Mouse (Mus musculus) frontal cortex, postnatal 25 days (tissue): Measurements from ENCODE around the gene Olfr1107.

ENCODE experiments used
- DNase-seq, 2 experiments: peaks; one replicate each; pipeline ENCODE4 v3.0.0; 2022; ENCODE audit warnings: low spot score in 2 of 2

Olfr1107 gene

GRCm38 (mm10) chr2:87075717-87076116 is at the start of gene Olfr1107:
TSS of gene Olfr1107 (minus strand) at chr2:87075817.
- no peak for DNase-seq

GRCm38 (mm10) chr2:87114467-87114866 is 38.9 kb upstream of the Olfr1107 start, which contains the start of gene Olfr259:
TSS of gene Olfr259 (minus strand) at chr2:87114567.
- DNase-seq = no peak

- DNase-seq = no peak
These were observed 20.3 kb upstream of the Olfr1107 start, which contains the start of gene Olfr1109 for GRCm38 (mm10) chr2:87095908-87096307. TSS of gene Olfr1109 (minus strand) at chr2:87096008.

GRCm38 (mm10) chr2:87052173-87052572 is 23.4 kb downstream of the Olfr1107 start, which contains the start of gene Olfr1106:
TSS of gene Olfr1106 (minus strand) at chr2:87052273.
- no peak for DNase-seq

DNA sequence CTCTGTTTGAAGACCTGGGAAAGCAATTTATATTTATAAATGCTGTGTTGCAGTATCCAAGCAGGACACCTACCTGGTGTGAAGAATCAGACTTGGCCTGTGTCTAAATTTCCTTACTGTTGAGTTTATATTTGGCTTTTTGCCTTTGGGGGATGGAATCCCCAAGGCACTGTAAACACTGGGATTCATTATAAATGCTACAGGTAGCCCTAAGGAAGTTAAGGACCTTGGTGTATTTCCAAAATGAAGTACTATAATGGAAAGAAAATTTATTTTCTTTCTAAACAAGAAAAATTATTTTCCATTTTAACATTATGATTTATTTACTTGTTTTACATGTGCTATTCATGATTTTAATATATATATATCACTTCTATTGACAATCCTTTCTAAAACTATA is 39.2 kb downstream of the Olfr1107 start, which contains the start of gene Olfr1105:
TSS of gene Olfr1105 (minus strand) at position 101 of the 400 bp plus-strand sequence.
- DNase-seq = no peak

GRCm38 (mm10) chr2:87026980-87027379 is 48.6 kb downstream of the Olfr1107 start, which contains the start of gene Olfr1104:
TSS of gene Olfr1104 (minus strand) at chr2:87027080.
- no peak for DNase-seq
